Comparison of ENCODE assay signal across 9 mouse cellular contexts in genomic region chr12:87444211-87444610, GRCm38 (mm10). TPM values are rescaled to one million over a fixed set of nuclear protein-coding genes. Genes with fewer than 3 reads are reported as not detected.
DNase-seq lines count a peak whose midpoint lies in the region; ATAC-seq and TF ChIP-seq lines count a peak whose summit lies in the region.
"Had no signal": no experiment of that assay in that cellular context is flagged by ENCODE, and none has a peak within 500 bp of the region (broad histone marks: within the 10 kb centered on the region; RNA-seq: fewer than 3 reads in every experiment).

No protein-coding gene starts in this region.

- TF ChIP-seq POLR2A in small intestine, adult 2 months (IDR thresholded peaks at IDR 0.05; ENCODE audit: low read depth, low read length), result no peak

- 4% methylated on average over 16 of the region's 16 CpGs for WGBS in forebrain, embryonic 12.5 days
- 4% methylated on average over 16 of the region's 16 CpGs for WGBS in limb, embryonic 13.5 days
- WGBS in small intestine, adult 2 months, result 2% methylated on average over 16 of the region's 16 CpGs

- DNase-seq in embryo, embryonic 11 days, result peak; percentile 16
- no peak for DNase-seq in embryo, embryonic 9.5 days (ENCODE audit: extremely low spot score)
- no peak for DNase-seq in yolk sac, embryonic 10.5 days (ENCODE audit: low spot score)

- no peaks in the 10 kb centered on the region for H3K27me3 ChIP-seq in C2C12 (ENCODE audit: control insufficient read depth, insufficient read depth, insufficient read length)
- no peaks in the 10 kb centered on the region for H3K27me3 ChIP-seq in forebrain, embryonic 12.5 days
- no peaks in the 10 kb centered on the region for H3K27me3 ChIP-seq in limb, embryonic 13.5 days
- H3K27me3 ChIP-seq in small intestine, adult 2 months (ENCODE audit: control insufficient read depth, insufficient read depth, low read length), result no peaks in the 10 kb centered on the region
- H3K27me3 ChIP-seq: Patski had no signal

- H3K9me3 ChIP-seq in forebrain, embryonic 12.5 days, result no peaks in the 10 kb centered on the region
- H3K9me3 ChIP-seq in limb, embryonic 13.5 days, result no peaks in the 10 kb centered on the region

- peaks cover 60% of the 10 kb centered on the region for H3K36me3 ChIP-seq in C2C12 (ENCODE audit: control insufficient read depth, insufficient read depth)
- H3K36me3 ChIP-seq in forebrain, embryonic 12.5 days (replicated peaks), result peaks cover 51% of the 10 kb centered on the region
- H3K36me3 ChIP-seq in limb, embryonic 13.5 days, result peaks cover 46% of the 10 kb centered on the region
- peaks cover 31% of the 10 kb centered on the region for H3K36me3 ChIP-seq in small intestine, adult 2 months (ENCODE audit: control insufficient read depth, insufficient read depth, low read length)

- H3K79me2 ChIP-seq in C2C12 (ENCODE audit: control insufficient read depth, insufficient read depth), result peaks cover 91% of the 10 kb centered on the region

- peak overlapping the region; percentile 89 for H3K9ac ChIP-seq in forebrain, embryonic 12.5 days
- H3K9ac ChIP-seq in limb, embryonic 13.5 days, result peak overlapping the region; percentile 95

- H3K4me1 ChIP-seq in forebrain, embryonic 12.5 days, result peaks cover 25% of the 10 kb centered on the region
- H3K4me1 ChIP-seq in limb, embryonic 13.5 days, result peaks cover 19% of the 10 kb centered on the region
- H3K4me1 ChIP-seq in small intestine, adult 2 months (ENCODE audit: control insufficient read depth, insufficient read depth, insufficient read length, low read length), result 0 out of 2 replicates have a peak, but pooled peaks cover 3% of the 10 kb centered on the region

- no peak for TF ChIP-seq CTCF in C2C12 (IDR thresholded peaks at IDR 0.05; ENCODE audit: control insufficient read depth, insufficient read depth, insufficient read length)
- no peak for TF ChIP-seq CTCF in small intestine, adult 2 months (IDR thresholded peaks at IDR 0.05; ENCODE audit: extremely low read depth, insufficient read length, insufficient replicate concordance, low read depth, low read length)

- no peak overlapping the region; the same call in 1 of the 2 replicates for H3K27ac ChIP-seq in forebrain, embryonic 12.5 days
- H3K27ac ChIP-seq in limb, embryonic 13.5 days, result no peak overlapping the region
- H3K27ac ChIP-seq in small intestine, adult 2 months (ENCODE audit: insufficient read depth, low read depth, low read length), result no peak overlapping the region

- peaks cover 76% of the 10 kb centered on the region for H3K79me3 ChIP-seq in C2C12 (ENCODE audit: low read depth)

- peak overlapping the region; percentile 99 for H3K4me3 ChIP-seq in C2C12 (ENCODE audit: insufficient read depth, poor library complexity, severe bottlenecking)
- H3K4me3 ChIP-seq in forebrain, embryonic 12.5 days (replicated peaks), result peak overlapping the region; percentile 96
- H3K4me3 ChIP-seq in limb, embryonic 13.5 days, result peak overlapping the region; percentile 80
- H3K4me3 ChIP-seq in small intestine, adult 2 months (ENCODE audit: low read depth, low read length), result peak overlapping the region; percentile 41; the same call in 1 of the 2 replicates

- no peak overlapping the region for H3ac ChIP-seq in C2C12 (ENCODE audit: control insufficient read depth, insufficient read length, low read depth)

- peak; percentile 18; the same call in 1 of the 2 replicates for ATAC-seq in forebrain, embryonic 12.5 days (ENCODE audit: low FRiP score)
- 0 out of 2 replicates have a peak, but pooled peaks have one; percentile 26 for ATAC-seq in limb, embryonic 13.5 days (ENCODE audit: low FRiP score, low read depth)
- ATAC-seq in CD4-positive, CD25-positive, alpha-beta regulatory T cell, adult 4 months, result no peak

- peak overlapping the region; percentile 77 for H3K4me2 ChIP-seq in forebrain, embryonic 12.5 days
- H3K4me2 ChIP-seq in limb, embryonic 13.5 days (replicated peaks), result peak overlapping the region; percentile 72

TF ChIP-seq in C2C12, 6 proteins besides CTCF, POLR2A, EP300 and RAD21:
- TF ChIP-seq FOSL1 (IDR thresholded peaks at IDR 0.05; ENCODE audit: insufficient read depth, low read length, poor library complexity, severe bottlenecking) (no peak), MYOG (IDR thresholded peaks at IDR 0.05; ENCODE audit: control insufficient read depth, extremely low read depth, insufficient read length) (no peak), CEBPB (IDR thresholded peaks at IDR 0.05; ENCODE audit: low read depth) (no peak), MYOD1 (IDR thresholded peaks at IDR 0.05; ENCODE audit: control insufficient read depth, insufficient read length, low read depth) (no peak), MAX (IDR thresholded peaks at IDR 0.05) (no peak), USF1 (IDR thresholded peaks at IDR 0.05; ENCODE audit: low read depth) (no peak)

RNA-seq across cellular contexts. Expression of gene Alkbh1, which starts 0.4 kb away (rescaled TPM):
- polyA plus RNA-seq in C2C12 (2012; fragmentation: generic; extraction: Trizol), result 12.7 TPM
- 48.8 and 55.9 TPM in 2 replicates for polyA plus RNA-seq in forebrain, embryonic 12.5 days (2016; fragmentation: Nextera tagmentation; extraction: Ambion mirVana)
- polyA plus RNA-seq in limb, embryonic 13.5 days (2015; fragmentation: Nextera tagmentation; extraction: Ambion mirVana), result 77.1 and 78.3 TPM in 2 replicates
- polyA plus RNA-seq in small intestine, adult 2 months (2012; rRNA removed), result 5.7 and 6.0 TPM in 2 replicates
- 10 to 100 TPM; 63.6 to 82.0 TPM for polyA plus RNA-seq in CD4-positive, CD25-positive, alpha-beta regulatory T cell, adult 4 months (2017; shearing (Covaris generic))

RNA-seq across cellular contexts. Expression of gene Slirp, which starts 0.5 kb away (rescaled TPM):
- polyA plus RNA-seq in C2C12 (2012; fragmentation: generic; extraction: Trizol), result 84.9 TPM
- polyA plus RNA-seq in forebrain, embryonic 12.5 days (2016; fragmentation: Nextera tagmentation; extraction: Ambion mirVana), result 283 and 293 TPM in 2 replicates
- 339 and 358 TPM in 2 replicates for polyA plus RNA-seq in limb, embryonic 13.5 days (2015; fragmentation: Nextera tagmentation; extraction: Ambion mirVana)
- 2.9 and 4.1 TPM in 2 replicates for polyA plus RNA-seq in small intestine, adult 2 months (2012; rRNA removed)
- 100 to 1,000 TPM in 1 of 2 experiments, 10 to 100 TPM in 1; 63.8 to 113 TPM for polyA plus RNA-seq in CD4-positive, CD25-positive, alpha-beta regulatory T cell, adult 4 months (2017; shearing (Covaris generic))

RNA-seq across cellular contexts. Expression of gene Snw1, which starts 27.9 kb away (rescaled TPM):
- polyA plus RNA-seq in C2C12 (2012; fragmentation: generic; extraction: Trizol), result 41.7 TPM
- polyA plus RNA-seq in forebrain, embryonic 12.5 days (2016; fragmentation: Nextera tagmentation; extraction: Ambion mirVana), result 149 and 153 TPM in 2 replicates
- 146 and 148 TPM in 2 replicates for polyA plus RNA-seq in limb, embryonic 13.5 days (2015; fragmentation: Nextera tagmentation; extraction: Ambion mirVana)
- 0.99 and 2.7 TPM in 2 replicates for polyA plus RNA-seq in small intestine, adult 2 months (2012; rRNA removed)
- polyA plus RNA-seq in CD4-positive, CD25-positive, alpha-beta regulatory T cell, adult 4 months (2017; shearing (Covaris generic)), result 100 to 1,000 TPM; 245 TPM

RNA-seq across cellular contexts. Expression of gene Gm5788, which starts 50.3 kb away (rescaled TPM):
- polyA plus RNA-seq in C2C12 (2012; fragmentation: generic; extraction: Trizol), result not detected
- polyA plus RNA-seq in forebrain, embryonic 12.5 days (2016; fragmentation: Nextera tagmentation; extraction: Ambion mirVana), result not detected in 2 replicates
- not detected in 2 replicates for polyA plus RNA-seq in limb, embryonic 13.5 days (2015; fragmentation: Nextera tagmentation; extraction: Ambion mirVana)
- not detected in 2 replicates for polyA plus RNA-seq in small intestine, adult 2 months (2012; rRNA removed)
- not detected for polyA plus RNA-seq in CD4-positive, CD25-positive, alpha-beta regulatory T cell, adult 4 months (2017; shearing (Covaris generic))
- polyA plus RNA-seq: Patski had no signal

RNA-seq across cellular contexts. Expression of gene Sptlc2, which starts 56.1 kb away (rescaled TPM):
- 44.7 TPM for polyA plus RNA-seq in C2C12 (2012; fragmentation: generic; extraction: Trizol)
- polyA plus RNA-seq in forebrain, embryonic 12.5 days (2016; fragmentation: Nextera tagmentation; extraction: Ambion mirVana), result 50.8 and 54.2 TPM in 2 replicates
- 78.2 and 78.7 TPM in 2 replicates for polyA plus RNA-seq in limb, embryonic 13.5 days (2015; fragmentation: Nextera tagmentation; extraction: Ambion mirVana)
- 10.7 and 13.5 TPM in 2 replicates for polyA plus RNA-seq in small intestine, adult 2 months (2012; rRNA removed)
- 10 to 100 TPM; 56.8 to 71.9 TPM for polyA plus RNA-seq in CD4-positive, CD25-positive, alpha-beta regulatory T cell, adult 4 months (2017; shearing (Covaris generic))

Comparison
In these comparisons a context has a peak if more than half of its experiments do, and no peak if none do; other contexts are left out.
1. H3K4me3 ChIP-seq: peak in every context shown above with its lines; median percentile 99 in C2C12; 96 in forebrain, embryonic 12.5 days; 80 in limb, embryonic 13.5 days; 41 in small intestine, adult 2 months.
2. RNA of gene Slirp, which starts 0.5 kb away (polyA plus RNA-seq): 339 to 358 TPM in limb, embryonic 13.5 days, 283 to 293 TPM in forebrain, embryonic 12.5 days, 63.8 to 113 TPM in CD4-positive, CD25-positive, alpha-beta regulatory T cell, adult 4 months and 84.9 TPM in C2C12 (single experiment); 2.9 to 4.1 TPM in small intestine, adult 2 months; every median in the first group is over 10 times any median in the second.
3. RNA of gene Snw1, which starts 27.9 kb away (polyA plus RNA-seq): 245 TPM in CD4-positive, CD25-positive, alpha-beta regulatory T cell, adult 4 months, 149 to 153 TPM in forebrain, embryonic 12.5 days, 146 to 148 TPM in limb, embryonic 13.5 days and 41.7 TPM in C2C12 (single experiment); 0.99 to 2.7 TPM in small intestine, adult 2 months; every median in the first group is over 10 times any median in the second.